Mouse (Mus musculus) limb, embryonic 15.5 days (tissue): Measurements from ENCODE around the gene Jmjd1c. TPM values are rescaled to one million over a fixed set of nuclear protein-coding genes. Genes with fewer than 3 reads are reported as not detected.

ENCODE experiments used
- ATAC-seq: fragments of 200-750 bp; cut with Nextera tagmentation; 2 replicates; pipeline ENCODE4 v1.8.0; 2017; ENCODE audit warnings: low read depth, moderate TSS enrichment; ENCODE audit not compliant: insufficient number of reproducible peaks, low FRiP score, low TSS enrichment
- H3K27ac ChIP-seq: fragments of 300-500 bp; sonication (generic); 2 replicates; pipeline ENCODE4 v1.5.1; 2015; ENCODE audit warnings: moderate library complexity, mild to moderate bottlenecking, inconsistent platforms
- H3K27me3 ChIP-seq: fragments of 300-500 bp; sonication (generic); 2 replicates; pipeline ENCODE4 v1.6.1; 2015; ENCODE audit warnings: inconsistent platforms
- H3K36me3 ChIP-seq: fragments of 300-500 bp; sonication (generic); 2 replicates; pipeline ENCODE4 v1.6.1; 2015; ENCODE audit warnings: inconsistent platforms
- H3K4me1 ChIP-seq: fragments of 300-500 bp; sonication (generic); 2 replicates; pipeline ENCODE4 v1.6.1; 2015; ENCODE audit warnings: inconsistent platforms
- H3K4me2 ChIP-seq: fragments of 300-500 bp; sonication (generic); 2 replicates; pipeline ENCODE4 v1.6.1; 2015; ENCODE audit warnings: mild to moderate bottlenecking, inconsistent platforms
- H3K4me3 ChIP-seq: fragments of 300-500 bp; sonication (generic); 2 replicates; pipeline ENCODE4 v1.5.1; 2015; ENCODE audit warnings: mild to moderate bottlenecking, inconsistent platforms
- H3K9ac ChIP-seq: fragments of 300-500 bp; sonication (generic); 2 replicates; pipeline ENCODE4 v1.6.1; 2015; ENCODE audit warnings: inconsistent platforms
- H3K9me3 ChIP-seq: fragments of 300-500 bp; sonication (generic); 2 replicates; pipeline ENCODE4 v1.6.1; 2016; ENCODE audit warnings: inconsistent platforms
- WGBS: fragments of 180-500 bp; shearing (Covaris S2); methylation state at CpG from one replicate; pipeline ENCODE4 v1.1.7; 2015; 5-methylcytosine and 5-hydroxymethylcytosine counted together
- polyA plus RNA-seq: library from polyadenylated mRNA; unstranded; fragments of >200 nt; fragmentation: Nextera tagmentation; extraction: Ambion mirVana; gene quantifications from 2 replicates; pipeline ENCODE4 v1.2.1, GENCODE M21; 2015

Gene Jmjd1c
- polyA plus RNA-seq, 1 experiment from 2014 or later: 46.5 TPM

- H3K4me2 ChIP-seq: no peak overlapping the region
- H3K4me3 ChIP-seq: no peak overlapping the region
- H3K27me3 ChIP-seq: no peaks in the 10 kb centered on the region
- H3K9ac ChIP-seq: no peak overlapping the region
- no peak for ATAC-seq
- H3K27ac ChIP-seq: peak overlapping the region; percentile 73
- WGBS: 80% methylated on average over 6 of the region's 6 CpGs
- no peaks in the 10 kb centered on the region for H3K9me3 ChIP-seq
- H3K36me3 ChIP-seq: no peaks in the 10 kb centered on the region
- H3K4me1 ChIP-seq: peaks cover 52% of the 10 kb centered on the region
Measured at GRCm38 (mm10) chr10:67057696-67058095, 38.2 kb upstream of the Jmjd1c start.

GRCm38 (mm10) chr10:67058297-67058696 is 37.6 kb upstream of the Jmjd1c start:
- ATAC-seq: no peak
- H3K4me3 ChIP-seq: no peak overlapping the region
- no peak overlapping the region for H3K9ac ChIP-seq
- H3K27me3 ChIP-seq: no peaks in the 10 kb centered on the region
- H3K4me2 ChIP-seq: 0 out of 2 replicates have a peak overlapping the region, but pooled peaks have one; percentile 13
- no peaks in the 10 kb centered on the region for H3K36me3 ChIP-seq
- no peaks in the 10 kb centered on the region for H3K9me3 ChIP-seq
- 29% methylated on average over 7 of the region's 7 CpGs for WGBS
- peak overlapping the region; percentile 73 for H3K27ac ChIP-seq
- peaks cover 48% of the 10 kb centered on the region for H3K4me1 ChIP-seq

GRCm38 (mm10) chr10:67058702-67059101 is 37.2 kb upstream of the Jmjd1c start:
- Histone ChIP-seq H3K27ac (peak overlapping the region; percentile 73), H3K9me3 (no peaks in the 10 kb centered on the region), H3K36me3 (no peaks in the 10 kb centered on the region), H3K4me3 (no peak overlapping the region), H3K4me2 (0 out of 2 replicates have a peak overlapping the region, but pooled peaks have one; percentile 13), H3K27me3 (no peaks in the 10 kb centered on the region), H3K9ac (no peak overlapping the region), H3K4me1 (peaks cover 44% of the 10 kb centered on the region)
- peak; percentile 21; the same call in 1 of the 2 replicates for ATAC-seq
- WGBS: 23% methylated on average over 6 of the region's 6 CpGs

- Histone ChIP-seq H3K4me2 (peak overlapping the region; percentile 10; the same call in 1 of the 2 replicates), H3K4me3 (no peak overlapping the region), H3K27ac (peak overlapping the region; percentile 67), H3K27me3 (no peaks in the 10 kb centered on the region), H3K9ac (no peak overlapping the region), H3K4me1 (peaks cover 36% of the 10 kb centered on the region), H3K36me3 (no peaks in the 10 kb centered on the region), H3K9me3 (no peaks in the 10 kb centered on the region)
- ATAC-seq: no peak
- WGBS: 45% methylated on average over 10 of the region's 10 CpGs
Measured at GRCm38 (mm10) chr10:67061367-67061801, 34.5 kb upstream of the Jmjd1c start.

GRCm38 (mm10) chr10:67061823-67062222 is 34.1 kb upstream of the Jmjd1c start:
- 51% methylated on average over 4 of the region's 4 CpGs for WGBS
- no peaks in the 10 kb centered on the region for H3K27me3 ChIP-seq
- no peak overlapping the region for H3K4me3 ChIP-seq
- no peak for ATAC-seq
- no peaks in the 10 kb centered on the region for H3K9me3 ChIP-seq
- H3K27ac ChIP-seq: peak overlapping the region; percentile 67
- no peak overlapping the region for H3K9ac ChIP-seq
- no peaks in the 10 kb centered on the region for H3K36me3 ChIP-seq
- peaks cover 32% of the 10 kb centered on the region for H3K4me1 ChIP-seq
- 0 out of 2 replicates have a peak overlapping the region, but pooled peaks have one; percentile 10 for H3K4me2 ChIP-seq

GRCm38 (mm10) chr10:67065277-67065887 is 30.5 kb upstream of the Jmjd1c start:
- Histone ChIP-seq H3K9ac (no peak overlapping the region), H3K4me1 (peaks cover 14% of the 10 kb centered on the region), H3K36me3 (no peaks in the 10 kb centered on the region), H3K27me3 (no peaks in the 10 kb centered on the region), H3K4me3 (no peak overlapping the region), H3K9me3 (no peaks in the 10 kb centered on the region), H3K27ac (no peak overlapping the region), H3K4me2 (no peak overlapping the region)
- WGBS: 75% methylated on average over 7 of the region's 7 CpGs
- ATAC-seq: no peak

- Histone ChIP-seq H3K4me2 (no peak overlapping the region), H3K4me3 (no peak overlapping the region), H3K9me3 (no peaks in the 10 kb centered on the region), H3K27me3 (no peaks in the 10 kb centered on the region), H3K36me3 (no peaks in the 10 kb centered on the region), H3K9ac (no peak overlapping the region), H3K4me1 (peaks cover 13% of the 10 kb centered on the region), H3K27ac (no peak overlapping the region)
- 60% methylated on average over 5 of the region's 5 CpGs for WGBS
- ATAC-seq: no peak
Measured at GRCm38 (mm10) chr10:67065927-67066326, 30.0 kb upstream of the Jmjd1c start.

GRCm38 (mm10) chr10:67066421-67066820 is 29.5 kb upstream of the Jmjd1c start:
- Histone ChIP-seq H3K9me3 (no peaks in the 10 kb centered on the region), H3K27me3 (no peaks in the 10 kb centered on the region), H3K27ac (no peak overlapping the region), H3K9ac (no peak overlapping the region), H3K4me2 (no peak overlapping the region), H3K4me1 (peaks cover 8% of the 10 kb centered on the region), H3K4me3 (no peak overlapping the region), H3K36me3 (no peaks in the 10 kb centered on the region)
- ATAC-seq: no peak
- WGBS: 77% methylated on average over 3 of the region's 3 CpGs

- no peak overlapping the region for H3K9ac ChIP-seq
- H3K4me2 ChIP-seq: no peak overlapping the region
- no peaks in the 10 kb centered on the region for H3K27me3 ChIP-seq
- WGBS: 73% methylated on average over 10 of the region's 10 CpGs
- no peaks in the 10 kb centered on the region for H3K36me3 ChIP-seq
- H3K4me3 ChIP-seq: no peak overlapping the region
- H3K9me3 ChIP-seq: no peaks in the 10 kb centered on the region
- no peak overlapping the region for H3K27ac ChIP-seq
- H3K4me1 ChIP-seq: 0 out of 2 replicates have a peak, but pooled peaks cover 2% of the 10 kb centered on the region
- ATAC-seq: no peak
Measured at GRCm38 (mm10) chr10:67069013-67069412, 26.9 kb upstream of the Jmjd1c start.

GRCm38 (mm10) chr10:67071389-67071788 is 24.5 kb upstream of the Jmjd1c start:
- Histone ChIP-seq H3K27me3 (no peaks in the 10 kb centered on the region), H3K36me3 (no peaks in the 10 kb centered on the region), H3K4me3 (no peak overlapping the region), H3K9ac (no peak overlapping the region), H3K27ac (no peak overlapping the region), H3K4me1 (peaks cover 1% of the 10 kb centered on the region; the same call in 1 of the 2 replicates), H3K4me2 (no peak overlapping the region), H3K9me3 (no peaks in the 10 kb centered on the region)
- 84% methylated on average over 4 of the region's 4 CpGs for WGBS
- no peak for ATAC-seq

GRCm38 (mm10) chr10:67071884-67072283 is 24.0 kb upstream of the Jmjd1c start:
- no peaks in the 10 kb centered on the region for H3K36me3 ChIP-seq
- no peak overlapping the region for H3K4me3 ChIP-seq
- H3K9ac ChIP-seq: no peak overlapping the region
- ATAC-seq: no peak
- WGBS: 78% methylated on average over 5 of the region's 5 CpGs
- peaks cover 3% of the 10 kb centered on the region; the same call in 1 of the 2 replicates for H3K4me1 ChIP-seq
- H3K27me3 ChIP-seq: no peaks in the 10 kb centered on the region
- H3K9me3 ChIP-seq: no peaks in the 10 kb centered on the region
- H3K4me2 ChIP-seq: no peak overlapping the region
- H3K27ac ChIP-seq: peak overlapping the region; percentile 12; the same call in 1 of the 2 replicates

- no peak overlapping the region for H3K9ac ChIP-seq
- no peaks in the 10 kb centered on the region for H3K36me3 ChIP-seq
- H3K27ac ChIP-seq: no peak overlapping the region
- no peaks in the 10 kb centered on the region for H3K9me3 ChIP-seq
- WGBS: 83% methylated on average over 4 of the region's 4 CpGs
- H3K27me3 ChIP-seq: no peaks in the 10 kb centered on the region
- ATAC-seq: no peak
- H3K4me3 ChIP-seq: no peak overlapping the region
- peaks cover 3% of the 10 kb centered on the region; the same call in 1 of the 2 replicates for H3K4me1 ChIP-seq
- no peak overlapping the region for H3K4me2 ChIP-seq
Measured at GRCm38 (mm10) chr10:67072600-67072999, 23.3 kb upstream of the Jmjd1c start.
